Mouse (Mus musculus): ENCODE results near the gene Ppp2r5e.
"Not testable (repeated sequence)": the region's sequence is repeated elsewhere in the genome, so short reads cannot be mapped to it uniquely, and the experiment has no call there.

The Ppp2r5e gene

GRCm38 (mm10) chr12:75492148-75492547 lies 103.9 kb downstream of the Ppp2r5e start:
- in situ Hi-C loops (cut with MboI, MseI) = not testable (repeated sequence)

DNA sequence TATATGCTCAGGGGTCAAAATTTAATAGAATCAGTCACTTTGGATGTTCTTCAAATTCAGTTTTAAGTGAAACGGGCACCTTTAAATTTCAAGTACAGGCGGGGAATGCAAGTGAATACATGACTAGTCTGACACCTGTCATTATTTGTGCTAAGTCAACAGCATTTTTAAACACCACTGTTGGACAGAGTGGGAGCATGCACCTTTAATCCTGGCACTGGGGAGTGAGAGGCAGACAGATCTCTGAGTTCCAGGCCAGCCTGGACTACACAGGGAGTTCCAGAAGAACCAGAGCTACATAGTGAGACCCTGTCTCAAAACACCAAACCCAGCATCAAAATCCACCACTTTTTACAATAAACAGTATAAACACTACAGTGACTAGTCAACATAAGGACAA lies 108.5 kb downstream of the Ppp2r5e start:
- in situ Hi-C loops (cut with MboI, MseI) = no loop called here

DNA sequence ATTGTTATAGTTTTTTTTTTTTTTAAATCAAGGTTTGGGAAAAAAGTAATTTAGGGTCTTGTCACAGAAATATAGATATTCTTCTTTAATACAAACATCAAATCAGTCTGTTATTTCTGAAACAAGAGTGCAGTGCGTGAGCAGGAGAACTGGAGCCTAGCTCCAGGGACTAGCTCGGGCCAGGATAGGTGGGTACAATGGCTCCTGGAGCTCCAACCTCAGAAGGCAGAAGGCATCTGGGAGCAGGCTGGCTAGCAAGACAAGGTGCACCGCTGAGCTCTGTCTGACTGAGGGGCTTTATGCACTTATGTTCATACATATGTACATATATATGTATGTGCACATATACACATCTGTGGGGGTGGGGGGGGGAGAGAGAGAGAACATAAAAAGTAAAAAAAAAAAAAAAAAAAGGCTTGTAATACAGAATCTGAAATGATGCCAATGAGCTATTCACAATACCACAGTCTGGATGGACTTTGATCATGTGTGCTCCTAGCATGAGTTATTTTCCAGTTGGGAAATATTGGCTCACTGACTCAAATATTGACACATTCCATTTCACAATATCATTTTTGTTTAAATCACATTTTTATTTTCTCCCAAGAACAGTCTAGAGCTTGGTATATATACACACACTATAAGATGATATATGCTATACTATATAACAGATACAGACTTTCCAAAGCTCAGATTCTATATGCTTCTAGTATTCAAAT lies 109.3 kb downstream of the Ppp2r5e start:
- in situ Hi-C loops (cut with MboI, MseI) = no loop called here

DNA sequence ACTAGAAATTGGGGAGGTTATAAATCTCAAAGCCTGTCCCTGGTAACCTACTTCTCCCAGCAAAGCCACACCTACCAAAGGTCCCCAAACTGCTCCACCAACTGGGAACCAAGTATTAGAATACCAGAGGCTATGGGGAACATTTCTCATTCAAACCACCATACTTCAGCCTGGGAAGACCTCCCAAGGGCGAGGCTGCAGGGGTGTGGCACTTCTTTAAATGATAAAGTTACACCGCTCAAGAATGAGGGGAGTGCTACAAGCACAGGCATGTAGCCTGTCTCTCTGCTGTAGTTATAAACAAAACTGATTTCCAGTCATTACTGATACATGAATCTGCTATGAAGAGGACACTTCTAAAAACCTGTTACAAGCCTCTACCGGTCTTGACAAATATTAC lies 113.3 kb downstream of the Ppp2r5e start:
- in situ Hi-C loops (cut with MboI, MseI) = no loop called here

- in situ Hi-C loops (cut with MboI, MseI) = no loop called here
These were observed 114.0 kb downstream of the Ppp2r5e start for GRCm38 (mm10) chr12:75482015-75482414.

- in situ Hi-C loops (cut with MboI, MseI) = no loop called here
These were observed 116.0 kb downstream of the Ppp2r5e start for GRCm38 (mm10) chr12:75480031-75480430.

GRCm38 (mm10) chr12:75479375-75479898 lies 116.6 kb downstream of the Ppp2r5e start:
- in situ Hi-C loops (cut with MboI, MseI) = no loop called here

DNA sequence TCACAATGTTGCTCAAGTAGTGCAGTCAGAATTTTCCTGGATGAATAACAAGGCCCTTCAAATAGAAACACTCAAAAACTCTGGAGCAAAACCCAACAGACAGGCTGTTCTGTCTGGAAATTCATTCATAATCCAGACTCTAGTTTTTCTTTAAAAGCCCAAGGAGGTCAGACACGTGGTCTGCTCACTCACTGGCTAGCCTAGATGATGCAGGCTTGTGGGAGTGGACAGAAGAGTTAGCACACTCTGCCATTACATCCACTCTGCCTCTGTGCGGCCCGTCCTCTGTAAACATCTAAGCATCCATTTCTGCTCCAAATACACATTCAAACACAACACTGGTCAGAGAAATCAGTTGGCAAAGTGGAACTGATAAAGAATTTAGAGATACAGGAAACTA lies 117.4 kb downstream of the Ppp2r5e start:
- in situ Hi-C loops (cut with MboI, MseI) = no loop called here

- in situ Hi-C loops (cut with MboI, MseI) = no loop called here
These were observed 117.9 kb downstream of the Ppp2r5e start for GRCm38 (mm10) chr12:75478117-75478516.

GRCm38 (mm10) chr12:75473021-75473420 lies 123.0 kb downstream of the Ppp2r5e start:
- in situ Hi-C loops (cut with MboI, MseI) = no loop called here

DNA sequence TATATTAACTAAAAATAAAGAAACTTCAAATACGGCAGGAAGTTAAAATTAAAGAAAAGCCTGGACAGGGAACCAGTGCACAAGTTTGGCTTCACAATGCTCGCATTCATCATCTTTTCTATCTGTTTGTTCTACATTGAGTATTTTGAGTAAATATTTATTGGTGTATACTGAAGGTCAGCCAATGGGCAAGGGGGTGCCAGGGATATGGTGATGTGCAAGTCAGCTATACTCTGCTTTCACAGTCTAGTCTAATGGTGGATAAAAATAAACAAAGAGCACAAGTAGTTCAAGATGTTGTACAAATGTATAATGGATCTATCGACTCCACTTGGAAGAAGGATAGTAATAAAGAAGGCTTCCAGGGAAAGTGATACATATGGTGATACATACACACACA lies 123.9 kb downstream of the Ppp2r5e start:
- in situ Hi-C loops (cut with MboI, MseI) = no loop called here

DNA sequence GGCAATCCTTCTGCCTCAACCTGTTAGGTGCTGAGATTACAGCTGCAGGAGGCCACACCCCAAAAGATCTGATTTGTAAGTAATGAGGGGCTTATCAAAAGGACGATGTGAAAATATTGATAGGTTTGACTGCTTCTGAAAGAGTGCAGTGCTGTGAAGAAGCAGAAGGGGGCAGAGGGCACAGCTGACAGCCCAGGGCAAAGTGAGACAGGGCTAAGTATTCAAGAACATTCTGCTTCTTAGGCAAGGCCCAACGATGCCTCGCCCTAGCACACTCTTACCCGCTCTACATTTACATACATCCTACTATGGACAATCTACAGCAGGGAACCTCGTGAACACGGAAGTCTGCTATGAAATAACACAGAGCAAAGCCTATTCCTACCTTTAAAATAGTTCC lies 128.2 kb downstream of the Ppp2r5e start:
- in situ Hi-C loops (cut with MboI, MseI) = loop anchor here (10.0 kb wide), 1 partner anchor 287 kb away; no protein-coding TSS in a partner anchor

- in situ Hi-C loops (cut with MboI, MseI) = loop anchor here (10.0 kb wide), 1 partner anchor 288 kb away; no protein-coding TSS in a partner anchor
These were observed 128.9 kb downstream of the Ppp2r5e start for GRCm38 (mm10) chr12:75467127-75467526.

GRCm38 (mm10) chr12:75466206-75466605 lies 129.8 kb downstream of the Ppp2r5e start:
- in situ Hi-C loops (cut with MboI, MseI) = loop anchor here (10.0 kb wide), 1 partner anchor 289 kb away; no protein-coding TSS in a partner anchor

- in situ Hi-C loops (cut with MboI, MseI) = loop anchor here (10.0 kb wide), 1 partner anchor 291 kb away; no protein-coding TSS in a partner anchor
These were observed 131.9 kb downstream of the Ppp2r5e start for GRCm38 (mm10) chr12:75464016-75464769.

GRCm38 (mm10) chr12:75460561-75460960 lies 135.5 kb downstream of the Ppp2r5e start:
- in situ Hi-C loops (cut with MboI, MseI) = loop anchor here (10.0 kb wide), 1 partner anchor 294 kb away; no protein-coding TSS in a partner anchor

- in situ Hi-C loops (cut with MboI, MseI) = loop anchor here (10.0 kb wide), 1 partner anchor 295 kb away; no protein-coding TSS in a partner anchor
These were observed 136.4 kb downstream of the Ppp2r5e start for GRCm38 (mm10) chr12:75459656-75460055.

GRCm38 (mm10) chr12:75453441-75453840 lies 142.6 kb downstream of the Ppp2r5e start:
- in situ Hi-C loops (cut with MboI, MseI) = no loop called here

DNA sequence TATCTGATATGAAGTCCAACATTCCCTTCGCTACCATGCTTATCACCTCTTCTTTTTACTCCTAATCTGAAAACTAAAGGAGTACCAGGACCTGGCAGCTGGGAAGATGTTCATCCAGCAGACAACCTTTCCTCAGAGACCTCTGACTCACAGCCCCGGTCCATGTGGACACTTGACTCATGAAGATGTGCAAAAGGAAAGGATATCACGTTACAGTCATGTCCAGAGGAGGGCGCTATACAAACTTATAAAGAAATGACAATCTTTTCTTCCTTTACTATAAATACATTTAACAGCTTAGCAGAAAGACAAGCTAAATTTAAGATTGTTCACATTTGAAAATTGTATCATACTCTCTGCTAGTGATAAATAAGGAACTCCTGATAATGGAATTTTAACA lies 143.0 kb downstream of the Ppp2r5e start:
- in situ Hi-C loops (cut with MboI, MseI) = no loop called here

- in situ Hi-C loops (cut with MboI, MseI) = no loop called here
These were observed 145.5 kb downstream of the Ppp2r5e start for GRCm38 (mm10) chr12:75450592-75450991.

- in situ Hi-C loops (cut with MboI, MseI) = no loop called here
These were observed 146.0 kb downstream of the Ppp2r5e start for GRCm38 (mm10) chr12:75450011-75450410.

GRCm38 (mm10) chr12:75449475-75449966 lies 146.5 kb downstream of the Ppp2r5e start:
- in situ Hi-C loops (cut with MboI, MseI) = loop anchor here (10.0 kb wide), 1 partner anchor 195 kb away; no protein-coding TSS in a partner anchor

Measured in T-helper 2 cell (primary cell).